Mouse (Mus musculus): ENCODE measurements around the gene Bcar3. TPM values are rescaled to one million over a fixed set of nuclear protein-coding genes. Genes with fewer than 3 reads are reported as not detected.
"Not testable (repeated sequence)": the region's sequence is repeated elsewhere in the genome, so short reads cannot be mapped to it uniquely, and the experiment has no call there.

Bcar3 gene
- total RNA-seq, 2 experiments from 2014 or later: 8.8 to 9.5 TPM

DNA sequence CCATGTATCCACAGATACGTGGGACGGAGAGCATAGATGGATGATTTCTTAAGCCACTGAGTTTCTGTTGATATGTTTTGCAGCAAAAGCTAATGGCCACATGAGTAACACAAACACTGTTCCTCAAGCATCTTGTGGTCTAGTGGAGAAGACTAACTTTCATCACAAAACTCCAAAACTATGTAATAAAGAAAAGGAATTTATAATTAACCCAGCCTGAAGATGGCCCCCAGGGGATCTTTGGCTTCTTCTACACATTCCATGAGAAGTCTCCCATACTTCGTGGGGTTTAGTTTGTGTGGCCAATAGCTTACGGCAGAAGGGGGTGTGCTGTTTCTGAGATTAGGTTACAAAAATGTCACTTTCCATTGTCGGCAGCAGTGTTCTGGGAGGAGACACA lies 92.5 kb downstream of the Bcar3 start:
- DNase-seq: no peak

DNA sequence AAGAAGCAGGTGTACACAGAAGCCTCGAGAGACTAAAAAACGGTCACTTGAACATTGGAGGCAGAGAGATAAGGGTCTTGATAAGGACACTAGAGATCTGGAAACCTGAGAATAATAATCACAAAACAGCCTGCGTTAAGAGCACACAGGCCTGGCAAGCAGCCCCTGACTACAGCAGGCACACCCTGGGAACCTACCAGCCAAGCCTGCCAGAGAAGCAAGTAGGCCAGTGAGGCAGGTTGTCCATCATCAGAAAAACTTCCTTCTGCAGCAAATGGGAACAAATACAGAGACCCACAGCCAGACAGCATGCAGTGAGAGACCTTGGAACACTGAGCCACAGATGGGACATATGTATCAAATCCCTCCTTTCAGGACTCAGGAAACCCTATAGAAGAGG lies 93.8 kb downstream of the Bcar3 start:
- no peak for DNase-seq

DNA sequence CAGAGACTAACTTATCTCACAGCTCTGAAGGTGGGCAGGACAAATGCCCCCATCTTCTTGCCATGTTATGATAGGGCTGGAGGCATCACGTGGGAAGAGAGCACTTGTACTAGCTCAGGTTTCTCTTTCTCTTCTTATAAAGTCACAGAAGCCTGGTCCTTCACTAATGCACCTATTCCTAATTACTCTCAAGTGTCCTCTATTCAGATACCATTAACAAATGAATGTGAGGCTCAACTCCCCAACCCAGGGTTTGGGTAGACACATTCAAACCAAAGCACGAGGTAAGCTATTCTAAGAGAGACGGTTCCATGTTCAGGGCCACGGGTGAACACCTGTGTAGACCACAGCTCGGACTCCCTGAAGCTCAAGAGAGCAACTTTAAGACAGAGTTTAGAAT lies 96.0 kb downstream of the Bcar3 start:
- no peak for DNase-seq

GRCm38 (mm10) chr3:122391098-122391497 lies 97.2 kb downstream of the Bcar3 start:
- no peak for DNase-seq

DNA sequence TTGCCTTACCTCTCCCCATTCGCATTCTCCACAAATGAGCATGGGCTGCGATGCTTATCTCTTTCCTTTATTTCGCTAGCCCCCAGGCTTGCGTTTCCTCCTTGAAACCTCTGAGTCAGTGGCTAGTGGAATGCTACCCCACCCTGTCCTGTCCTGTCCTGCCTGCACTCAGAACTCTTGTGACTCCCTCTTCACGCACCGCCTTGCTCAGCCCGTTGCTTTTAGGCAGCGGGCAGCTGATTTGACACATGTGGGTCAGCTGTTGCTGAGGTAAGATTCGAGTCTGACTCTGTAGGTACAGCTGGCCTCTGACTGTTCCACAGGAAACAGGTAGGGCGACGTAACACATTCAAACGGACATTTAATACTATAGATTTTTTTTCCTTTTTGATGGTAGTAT lies 97.9 kb downstream of the Bcar3 start:
- DNase-seq: no peak

GRCm38 (mm10) chr3:122393411-122393810 lies 99.5 kb downstream of the Bcar3 start:
- DNase-seq: not testable (repeated sequence)

DNA sequence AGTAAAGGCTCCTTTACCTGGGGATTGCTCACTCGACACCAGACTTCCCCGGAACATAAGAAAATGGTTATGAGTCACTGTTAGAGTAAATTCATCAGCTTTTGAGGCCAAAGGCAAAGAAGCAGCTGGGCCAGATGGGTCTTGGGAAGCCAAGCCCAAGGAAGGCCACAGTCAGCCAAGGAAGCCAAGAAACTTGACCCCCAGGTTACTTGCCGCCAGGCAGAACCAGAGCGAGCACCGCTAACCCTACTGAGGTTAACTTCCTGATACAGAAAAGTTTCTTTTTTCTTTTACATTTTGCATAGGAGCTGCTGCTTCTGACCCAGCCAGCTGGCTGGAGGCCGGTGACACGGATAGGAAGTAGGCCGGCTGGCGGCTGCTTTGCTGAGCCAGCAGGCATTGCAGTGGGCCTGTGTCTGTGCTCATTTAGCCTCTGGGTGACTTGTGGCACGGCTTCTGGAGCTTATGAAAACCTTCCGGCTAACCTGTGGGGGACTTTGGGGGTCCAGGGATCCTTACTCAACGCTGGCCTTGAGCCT lies 100.0 kb downstream of the Bcar3 start:
- DNase-seq: no peak

GRCm38 (mm10) chr3:122396957-122397356 lies 103.0 kb downstream of the Bcar3 start:
- no peak for DNase-seq

DNA sequence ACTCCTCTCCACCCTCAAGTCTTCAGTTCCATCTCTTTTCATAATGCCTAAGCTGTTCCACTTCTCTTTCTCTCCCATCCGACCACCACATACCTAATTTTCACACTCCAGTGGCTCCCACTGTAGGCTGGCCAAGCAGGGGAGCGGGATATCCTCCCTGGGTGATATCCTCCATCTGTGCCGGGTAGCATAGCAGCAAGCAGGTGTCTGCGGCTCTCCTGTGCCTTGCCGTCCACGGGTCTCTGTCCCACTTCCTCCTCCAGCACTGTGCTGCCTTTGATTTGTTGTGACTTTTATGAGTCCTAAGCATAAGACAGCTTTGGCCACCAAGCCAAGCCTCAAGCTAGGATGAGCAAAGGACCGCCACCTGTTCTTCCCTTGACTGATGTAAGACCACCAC lies 103.5 kb downstream of the Bcar3 start:
- DNase-seq: no peak

GRCm38 (mm10) chr3:122401011-122401410 lies 107.1 kb downstream of the Bcar3 start:
- no peak for DNase-seq

- DNase-seq: no peak
Observed at GRCm38 (mm10) chr3:122402143-122402542, 108.2 kb downstream of the Bcar3 start.

GRCm38 (mm10) chr3:122403860-122404557 lies 110.1 kb downstream of the Bcar3 start:
- DNase-seq: no peak

GRCm38 (mm10) chr3:122405203-122405956 lies 111.4 kb downstream of the Bcar3 start:
- DNase-seq: no peak

DNA sequence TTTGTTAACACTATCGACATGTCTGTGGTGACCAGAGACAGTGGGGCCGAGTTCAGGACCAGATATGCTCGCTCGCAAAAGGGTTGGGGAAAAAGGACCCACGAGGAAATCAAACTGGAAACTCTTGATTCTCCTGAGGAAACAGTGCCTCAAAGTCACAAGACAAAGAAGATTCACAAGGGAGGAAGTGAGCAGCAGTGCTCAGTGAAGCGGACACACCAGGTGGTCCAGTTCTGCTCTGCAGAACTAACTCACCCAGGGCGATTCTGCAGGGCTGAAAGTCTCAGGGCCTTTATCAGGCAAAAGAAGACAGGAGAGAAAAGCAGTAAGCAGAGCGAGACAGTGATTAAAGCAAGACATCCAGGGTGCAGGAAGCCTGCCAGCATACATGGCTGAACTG lies 112.5 kb downstream of the Bcar3 start:
- DNase-seq: no peak

- no peak for DNase-seq
Observed at GRCm38 (mm10) chr3:122407757-122408156, 113.8 kb downstream of the Bcar3 start.

DNA sequence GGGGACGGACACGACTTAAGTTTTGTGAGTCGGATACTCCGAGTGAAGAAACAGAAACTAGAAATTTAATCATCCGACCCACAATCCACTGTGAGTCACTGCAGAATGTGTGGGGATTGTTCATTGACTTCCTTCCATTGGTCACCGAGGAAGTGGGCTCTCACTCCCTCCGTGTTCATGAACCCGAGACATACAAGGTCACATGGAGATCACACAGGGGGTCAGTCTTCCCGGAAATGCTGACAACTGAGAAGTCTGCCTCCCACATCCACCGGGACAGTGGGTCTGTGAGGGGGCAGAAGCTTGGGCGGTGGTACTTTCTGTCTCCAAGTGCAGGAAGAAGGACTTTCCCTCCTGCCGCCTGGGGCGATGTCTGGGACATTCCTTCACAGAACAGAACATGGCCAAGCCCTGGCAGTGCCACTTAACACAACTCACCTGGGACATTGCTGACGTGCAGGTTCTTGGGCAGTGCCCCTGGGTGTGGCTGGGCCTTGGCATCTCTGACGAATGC lies 114.9 kb downstream of the Bcar3 start:
- no peak for DNase-seq

DNA sequence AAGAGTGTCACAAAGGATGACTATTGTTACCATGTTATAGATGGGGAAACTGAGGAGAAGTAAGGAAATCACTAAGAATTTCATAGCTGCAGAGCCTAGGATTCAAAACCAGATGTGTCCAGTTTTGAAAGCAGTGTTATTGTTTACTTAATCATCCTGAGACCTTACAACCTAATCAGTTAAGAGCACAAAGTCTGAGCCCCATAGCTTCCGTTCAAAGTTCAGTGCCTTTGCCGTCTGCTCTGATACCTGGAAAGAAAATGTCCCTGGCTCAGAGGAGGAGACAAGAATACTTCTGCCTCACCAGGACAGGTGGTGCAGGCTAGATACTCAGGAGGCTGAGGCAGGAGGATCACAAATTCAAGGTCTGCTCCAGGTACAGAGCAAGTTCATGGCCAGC lies 117.7 kb downstream of the Bcar3 start:
- DNase-seq: no peak

GRCm38 (mm10) chr3:122413729-122414561 lies 120.0 kb downstream of the Bcar3 start:
- no peak for DNase-seq

GRCm38 (mm10) chr3:122414868-122415267 lies 120.9 kb downstream of the Bcar3 start:
- no peak for DNase-seq

DNA sequence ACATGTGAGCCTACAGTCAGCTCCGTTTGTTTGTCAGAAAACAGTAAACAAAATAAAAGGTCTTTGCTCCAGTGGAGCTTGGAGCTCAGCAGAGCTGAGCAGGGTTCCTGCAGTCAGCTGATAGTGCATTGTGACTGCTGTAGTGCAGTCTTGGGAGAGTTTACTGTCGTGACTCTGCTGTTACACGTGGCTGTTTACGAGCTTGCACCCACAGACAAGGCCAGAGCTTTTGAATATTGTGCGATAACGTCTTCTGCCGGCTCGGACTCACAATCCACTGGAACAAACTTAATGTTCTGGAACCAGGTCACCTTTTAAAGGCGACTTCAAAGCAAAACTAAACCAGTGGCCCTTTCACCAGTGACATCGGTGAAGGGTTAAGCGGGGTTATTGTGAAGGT lies 123.5 kb downstream of the Bcar3 start:
- DNase-seq: no peak

DNA sequence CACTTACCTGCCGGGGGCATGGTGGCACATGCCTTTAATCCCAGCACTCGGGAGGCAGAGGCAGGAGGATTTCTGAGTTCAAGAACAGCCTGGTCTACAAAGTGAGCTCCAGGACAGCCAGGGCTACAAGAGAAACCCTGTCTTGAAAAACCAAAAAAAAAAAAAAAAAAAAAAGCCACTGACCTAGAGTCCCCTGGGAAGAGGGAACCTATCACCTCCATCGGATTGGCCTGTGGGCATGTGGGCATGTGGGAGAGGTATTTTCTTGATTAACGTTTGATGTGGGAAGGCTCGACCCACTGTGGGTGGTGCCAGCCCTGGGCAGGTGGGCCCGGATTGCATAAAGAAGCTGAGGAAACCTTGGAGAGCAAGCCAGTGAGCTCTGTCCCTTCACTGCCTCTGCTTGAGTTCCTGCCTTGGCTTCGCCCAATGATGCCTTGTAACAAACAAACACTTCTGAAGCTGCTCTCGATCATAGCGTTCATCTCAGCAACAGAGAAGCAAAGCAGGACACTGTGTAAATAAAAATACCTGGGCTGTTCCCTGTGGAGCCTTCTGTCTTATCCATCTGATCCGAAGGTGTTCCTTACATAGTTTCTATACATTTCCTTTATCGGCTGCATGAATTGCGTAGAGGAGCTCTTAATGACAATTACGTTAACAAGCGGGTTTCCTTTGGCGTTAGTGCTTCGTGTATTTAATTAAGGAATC lies 124.8 kb downstream of the Bcar3 start:
- DNase-seq: no peak
